In genomic region chr10:122739037-122739436, GRCm38 (mm10) we compare ENCODE assay signal across 15 mouse cellular contexts.
DNase-seq lines count a peak whose midpoint lies in the region; TF ChIP-seq lines count a peak whose summit lies in the region.
"Had no signal": no experiment of that assay in that cellular context is flagged by ENCODE, and none has a peak within 500 bp of the region (broad histone marks: within the 10 kb centered on the region; RNA-seq: fewer than 3 reads in every experiment).

No protein-coding gene starts in this region.

- TF ChIP-seq POLR2A in bone marrow, adult 2 months (IDR thresholded peaks at IDR 0.05; ENCODE audit: borderline replicate concordance, control insufficient read depth, low read depth, low read length), result no peak

- H3K4me3 ChIP-seq in bone marrow, adult 2 months (replicated peaks; ENCODE audit: control insufficient read depth, low read depth, low read length), result no peak overlapping the region
- H3K4me3 ChIP-seq: limb, embryonic 13.5 days; midbrain, embryonic 12.5 days; stomach, embryonic 15.5 days had no signal

- intact Hi-C loops in gastrocnemius, postnatal 14 days (cut with DNase I; ENCODE audit: low total_unique reads), result no loop called here

- no peak for TF ChIP-seq CTCF in bone marrow, adult 2 months (IDR thresholded peaks at IDR 0.05; ENCODE audit: control insufficient read depth, insufficient read depth, low read length)

- peak; percentile 77 for DNase-seq in thymus, postnatal 0 days (ENCODE audit: low spot score)
- no peak for DNase-seq in thymus, postnatal 10 days (ENCODE audit: low spot score in 2 of 2)
- peak; percentile 33 to 44 for DNase-seq in natural killer cell, adult 2 months (ENCODE audit: low spot score in 2 of 2)
- DNase-seq in gastrocnemius, postnatal 14 days, result no peak
- DNase-seq in ovary, postnatal 14 days (ENCODE audit: low spot score), result no peak
- DNase-seq in frontal cortex, postnatal 14 days (ENCODE audit: low spot score in 2 of 2), result no peak
- DNase-seq: adrenal gland, adult 2 months; embryo, embryonic 11 days; forebrain, postnatal 0 days; gastrocnemius, postnatal 25 days; lung, postnatal 14 days had no signal

- H3K4me1 ChIP-seq in bone marrow, adult 2 months (ENCODE audit: control insufficient read depth, insufficient read depth, low read length), result no peaks in the 10 kb centered on the region; the same call in 1 of the 2 replicates
- H3K4me1 ChIP-seq: midbrain, embryonic 12.5 days; stomach, embryonic 15.5 days had no signal

- 67% methylated on average over 4 of the region's 4 CpGs for WGBS in bone marrow, adult 2 months

- H3K27ac ChIP-seq in bone marrow, adult 2 months (ENCODE audit: control insufficient read depth, insufficient read depth, low read depth, low read length, poor library complexity), result peak overlapping the region; percentile 9; the same call in 1 of the 2 replicates
- H3K27ac ChIP-seq: limb, embryonic 13.5 days; midbrain, embryonic 12.5 days; stomach, embryonic 15.5 days had no signal

Comparison
In these comparisons a context has a peak if more than half of its experiments do, and no peak if none do; other contexts are left out.
1. DNase-seq: peak in thymus, postnatal 0 days (single experiment) and natural killer cell, adult 2 months (2 of 2); none in thymus, postnatal 10 days (0 of 2), gastrocnemius, postnatal 14 days (single experiment), ovary, postnatal 14 days (single experiment) and frontal cortex, postnatal 14 days (0 of 2).